Mouse (Mus musculus): ENCODE data around the gene Atp8b5. TPM values are rescaled to one million over a fixed set of nuclear protein-coding genes. Genes with fewer than 3 reads are reported as not detected.

Gene Atp8b5
- polyA plus RNA-seq (2015; fragmentation: Nextera tagmentation; extraction: Ambion mirVana), result 0.23 and 0.35 TPM in 2 replicates

DNA sequence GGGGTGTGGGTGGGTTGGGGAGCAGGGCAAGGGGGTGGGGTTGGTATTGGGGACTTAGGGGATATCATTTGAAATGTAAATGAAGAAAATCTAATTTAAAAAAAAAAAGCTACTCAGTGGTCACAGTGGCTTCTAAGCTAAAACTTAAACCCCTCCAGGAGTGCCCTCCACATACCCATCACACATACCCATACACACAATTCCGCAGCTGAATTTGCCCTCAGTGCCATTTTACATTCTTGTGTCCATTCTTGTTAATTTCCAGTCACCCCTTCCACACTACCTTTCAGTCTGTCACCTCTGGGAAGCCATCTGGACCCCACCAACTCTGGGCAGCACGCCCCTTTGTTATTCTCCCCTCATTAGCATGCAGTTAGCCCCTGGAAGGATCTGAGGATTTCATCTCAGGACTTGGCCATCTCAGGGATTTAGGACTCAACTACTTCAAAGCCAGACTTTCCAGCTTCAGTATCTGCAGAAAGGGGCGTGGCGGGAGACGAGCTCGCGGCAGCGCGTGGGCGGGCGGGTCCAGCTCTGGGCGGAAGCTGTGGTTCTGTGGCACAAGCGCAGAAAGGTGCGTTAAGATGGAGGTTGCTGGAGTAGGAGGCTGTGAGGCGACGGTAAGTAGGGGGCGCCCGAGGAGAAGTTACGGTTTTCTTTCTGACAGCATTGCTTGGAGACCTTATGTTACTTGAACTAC, at the start of gene Atp8b5:
TSS of gene Atp8b5 (plus strand) at position 537 of the 700 bp plus-strand sequence.
- H3K36me3 ChIP-seq, result peaks cover 14% of the 10 kb centered on the region
- under 1% methylated on average over 19 of the region's 19 CpGs for WGBS
- H3K4me2 ChIP-seq (replicated peaks), result peak within 1 kb of the TSS; percentile 69
- peaks cover 13% of the 10 kb centered on the region for H3K4me1 ChIP-seq (replicated peaks)
- H3K9ac ChIP-seq (replicated peaks), result peak within 1 kb of the TSS; percentile 64
- H3K4me3 ChIP-seq (replicated peaks), result peak within 1 kb of the TSS; percentile 42
- H3K27ac ChIP-seq, result peak within 1 kb of the TSS; percentile 67; the same call in 1 of the 2 replicates
- H3K9me3 ChIP-seq, result no peaks in the 10 kb centered on the region
- peak; percentile 97 for ATAC-seq
- H3K27me3 ChIP-seq, result no peaks in the 10 kb centered on the region

DNA sequence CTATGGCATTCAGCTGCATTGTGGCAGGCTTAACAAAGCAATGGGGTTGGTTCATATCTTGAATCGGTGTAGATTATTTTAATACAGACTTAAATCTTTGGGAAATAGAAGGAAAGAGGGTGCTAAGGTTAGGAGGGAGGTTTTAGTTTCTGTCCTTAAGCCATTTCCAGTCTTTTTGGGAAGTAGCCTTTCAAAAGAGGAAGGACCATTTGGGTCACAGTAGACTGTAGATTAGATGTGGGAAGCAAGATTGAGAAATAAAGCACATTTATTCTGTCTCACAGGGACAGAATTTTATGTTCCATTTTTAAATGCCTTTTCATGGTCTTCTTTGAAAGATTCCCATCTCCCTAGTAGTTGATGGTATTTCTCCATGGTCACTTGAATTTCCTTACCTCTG, 49.0 kb upstream of the Atp8b5 start:
- no peak for ATAC-seq
- Histone ChIP-seq H3K27me3 (no peaks in the 10 kb centered on the region), H3K36me3 (peaks cover 12% of the 10 kb centered on the region; the same call in 1 of the 2 replicates), H3K4me3 (replicated peaks) (no peak overlapping the region), H3K27ac (no peak overlapping the region), H3K9me3 (no peaks in the 10 kb centered on the region), H3K9ac (replicated peaks) (no peak overlapping the region), H3K4me1 (replicated peaks) (no peaks in the 10 kb centered on the region), H3K4me2 (replicated peaks) (no peak overlapping the region)
- WGBS, result 97% methylated on average over 1 of the region's 1 CpGs

DNA sequence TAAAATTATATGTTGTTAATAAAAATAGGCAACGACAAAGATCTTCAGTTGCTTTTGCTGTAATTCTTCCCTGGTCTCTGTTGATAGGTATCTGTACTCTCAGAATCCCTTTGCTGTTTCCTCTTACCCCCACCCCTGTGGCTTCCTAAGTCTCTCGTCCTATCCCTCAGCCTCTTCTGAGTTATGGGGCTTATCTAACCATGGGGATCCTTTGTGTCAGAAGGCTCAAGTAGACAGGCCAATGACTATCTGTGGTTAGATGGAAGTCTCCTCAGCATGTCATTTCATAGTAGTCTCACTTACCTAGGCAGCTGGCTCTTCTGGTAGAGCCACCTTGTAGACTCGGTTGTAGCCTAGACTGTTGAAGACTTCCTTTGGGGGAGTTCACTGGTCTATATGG, 35.1 kb upstream of the Atp8b5 start:
- Histone ChIP-seq H3K27ac (no peak overlapping the region), H3K27me3 (no peaks in the 10 kb centered on the region), H3K4me3 (replicated peaks) (no peak overlapping the region), H3K4me2 (replicated peaks) (no peak overlapping the region), H3K36me3 (peaks cover 21% of the 10 kb centered on the region), H3K4me1 (replicated peaks) (no peaks in the 10 kb centered on the region), H3K9me3 (no peaks in the 10 kb centered on the region), H3K9ac (replicated peaks) (no peak overlapping the region)
- 88% methylated on average over 3 of the region's 3 CpGs for WGBS
- ATAC-seq, result no peak

DNA sequence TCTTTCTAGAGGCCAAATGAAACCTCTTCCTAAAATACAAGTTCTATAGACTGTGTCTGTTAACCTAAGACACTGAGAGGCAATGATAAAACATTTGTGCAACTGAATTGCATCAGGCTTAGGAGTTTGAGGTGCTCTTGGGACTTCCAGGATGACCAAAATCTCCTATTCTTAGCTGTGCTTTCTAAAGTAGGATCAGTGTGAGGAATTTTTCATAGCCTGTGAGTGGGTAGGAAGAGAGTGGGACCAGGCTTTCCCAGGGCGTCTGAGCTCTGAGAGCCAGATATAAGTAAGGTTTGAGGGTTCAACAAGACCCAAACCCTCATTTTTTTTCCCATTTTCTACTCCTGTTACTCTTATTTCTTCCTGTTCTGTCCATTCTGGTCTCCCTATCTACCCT, 34.0 kb upstream of the Atp8b5 start:
- H3K36me3 ChIP-seq, result peaks cover 28% of the 10 kb centered on the region
- H3K27ac ChIP-seq, result no peak overlapping the region
- no peaks in the 10 kb centered on the region for H3K27me3 ChIP-seq
- H3K4me3 ChIP-seq (replicated peaks), result no peak overlapping the region
- no peak overlapping the region for H3K4me2 ChIP-seq (replicated peaks)
- ATAC-seq, result no peak
- no peaks in the 10 kb centered on the region for H3K9me3 ChIP-seq
- WGBS, result 96% methylated on average over 1 of the region's 1 CpGs
- no peaks in the 10 kb centered on the region for H3K4me1 ChIP-seq (replicated peaks)
- no peak overlapping the region for H3K9ac ChIP-seq (replicated peaks)

DNA sequence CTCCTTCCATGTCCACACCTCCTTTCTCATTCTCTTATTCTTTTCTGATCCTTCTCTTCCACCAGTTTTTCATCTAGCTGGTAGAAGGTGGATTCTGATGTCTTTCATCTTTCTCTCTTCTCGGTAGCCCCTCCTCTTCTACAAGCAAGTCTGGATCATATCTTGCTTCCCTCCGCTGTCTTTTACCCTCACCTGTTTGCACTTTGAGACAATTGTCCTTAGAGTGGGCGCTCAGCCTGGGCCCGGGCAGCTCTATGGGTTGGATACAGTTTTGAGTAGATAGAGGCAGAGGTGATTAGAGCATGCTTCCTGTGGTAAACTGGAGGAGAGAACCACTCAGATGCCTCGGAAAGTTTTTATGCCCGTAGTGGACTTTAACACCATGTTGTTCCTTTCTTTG, 33.5 kb upstream of the Atp8b5 start:
- Histone ChIP-seq H3K27me3 (no peaks in the 10 kb centered on the region), H3K4me2 (replicated peaks) (no peak overlapping the region), H3K4me1 (replicated peaks) (no peaks in the 10 kb centered on the region), H3K9me3 (no peaks in the 10 kb centered on the region), H3K9ac (replicated peaks) (no peak overlapping the region), H3K4me3 (replicated peaks) (no peak overlapping the region), H3K36me3 (peaks cover 33% of the 10 kb centered on the region), H3K27ac (no peak overlapping the region)
- 93% methylated on average over 6 of the region's 6 CpGs for WGBS
- no peak for ATAC-seq

DNA sequence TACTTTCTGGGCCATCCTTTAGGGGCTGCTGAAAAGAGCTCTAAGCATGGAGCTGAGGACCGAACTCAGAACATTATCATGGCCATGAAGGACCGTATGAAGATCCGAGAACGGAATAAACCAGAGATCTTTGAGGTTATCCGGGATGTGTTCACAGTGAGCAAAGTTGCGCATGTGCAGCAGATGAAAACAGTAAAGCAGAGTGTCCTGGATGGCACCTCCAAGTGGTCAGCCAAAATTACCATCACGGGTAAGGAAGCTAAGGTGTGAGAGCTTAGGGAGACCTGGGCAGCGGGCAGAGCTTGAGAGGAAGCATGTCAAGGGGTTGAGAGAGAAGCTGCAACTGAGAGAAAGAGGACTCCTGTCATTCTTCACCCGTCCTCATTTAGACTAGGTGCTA, 30.1 kb upstream of the Atp8b5 start:
- no peaks in the 10 kb centered on the region for H3K27me3 ChIP-seq
- no peak overlapping the region for H3K27ac ChIP-seq
- peaks cover 57% of the 10 kb centered on the region for H3K36me3 ChIP-seq
- no peak overlapping the region for H3K4me3 ChIP-seq (replicated peaks)
- 95% methylated on average over 9 of the region's 9 CpGs for WGBS
- no peak overlapping the region for H3K9ac ChIP-seq (replicated peaks)
- no peaks in the 10 kb centered on the region for H3K4me1 ChIP-seq (replicated peaks)
- H3K4me2 ChIP-seq (replicated peaks), result no peak overlapping the region
- ATAC-seq, result no peak
- no peaks in the 10 kb centered on the region for H3K9me3 ChIP-seq

DNA sequence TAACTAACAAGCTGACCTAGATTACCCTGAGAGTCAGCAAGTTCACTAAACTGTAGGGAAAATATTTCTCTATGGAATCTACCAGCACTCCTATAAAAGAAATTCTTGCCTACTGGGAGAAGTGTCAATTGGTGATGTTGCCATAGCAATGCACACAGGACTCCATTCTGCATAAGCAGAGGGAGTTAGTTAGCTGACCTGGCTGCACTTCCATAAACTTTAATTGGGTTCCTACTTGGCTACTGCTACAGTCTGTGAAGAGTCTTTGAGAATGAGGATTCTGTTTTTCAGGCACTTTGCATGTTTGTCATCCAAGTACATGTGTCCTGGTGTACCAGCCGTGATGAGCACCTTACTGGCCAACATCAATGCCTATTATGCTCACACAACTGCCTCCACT, 26.2 kb upstream of the Atp8b5 start:
- Histone ChIP-seq H3K9me3 (no peaks in the 10 kb centered on the region), H3K27me3 (no peaks in the 10 kb centered on the region), H3K27ac (no peak overlapping the region), H3K36me3 (peaks cover 59% of the 10 kb centered on the region), H3K4me1 (replicated peaks) (no peaks in the 10 kb centered on the region), H3K4me3 (replicated peaks) (no peak overlapping the region), H3K9ac (replicated peaks) (no peak overlapping the region), H3K4me2 (replicated peaks) (no peak overlapping the region)
- 86% methylated on average over 1 of the region's 1 CpGs for WGBS
- ATAC-seq, result no peak

DNA sequence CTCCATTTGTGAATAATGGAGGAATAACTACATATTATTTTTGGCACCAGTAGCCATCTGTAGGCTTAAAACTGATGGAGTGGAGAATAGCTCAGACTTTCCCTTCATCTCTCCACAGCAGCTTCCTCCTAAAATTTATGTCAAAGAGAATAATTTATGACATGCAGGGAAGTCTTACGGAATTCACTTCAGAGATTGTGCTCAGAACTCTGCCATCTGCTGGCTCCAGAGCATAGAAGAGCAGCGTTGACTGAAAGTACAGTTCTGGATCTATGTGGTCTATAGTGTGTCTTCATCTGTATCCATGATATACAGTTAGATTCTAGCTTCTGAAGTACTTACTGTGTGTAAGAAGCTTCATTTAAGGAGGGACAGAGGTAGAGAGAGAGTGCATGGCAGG, 22.9 kb upstream of the Atp8b5 start:
- Histone ChIP-seq H3K4me1 (replicated peaks) (peaks cover 13% of the 10 kb centered on the region), H3K9me3 (no peaks in the 10 kb centered on the region), H3K36me3 (peaks cover 44% of the 10 kb centered on the region), H3K27me3 (no peaks in the 10 kb centered on the region), H3K27ac (no peak overlapping the region), H3K4me2 (replicated peaks) (no peak overlapping the region), H3K4me3 (replicated peaks) (no peak overlapping the region), H3K9ac (replicated peaks) (no peak overlapping the region)
- 64% methylated on average over 2 of the region's 2 CpGs for WGBS
- no peak for ATAC-seq

DNA sequence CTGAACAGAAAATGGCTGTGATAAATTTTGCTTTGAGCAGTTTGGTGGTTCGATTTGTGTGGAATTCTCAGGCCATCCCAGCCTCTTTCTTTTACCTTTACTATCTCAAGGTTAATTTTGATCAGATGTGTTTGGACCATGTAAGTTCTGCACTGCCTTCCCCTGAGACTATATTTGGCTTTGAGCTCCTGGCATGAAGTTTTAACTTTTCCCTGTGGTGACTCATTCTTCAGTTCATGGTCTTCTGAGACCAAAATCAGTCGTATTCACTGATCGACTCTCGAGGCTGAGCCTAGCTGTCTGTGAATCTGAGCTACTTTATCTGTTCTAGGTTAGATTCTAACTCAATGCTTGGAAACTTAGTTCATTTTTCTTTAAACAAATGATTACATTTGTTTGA, 21.2 kb upstream of the Atp8b5 start:
- H3K4me3 ChIP-seq (replicated peaks), result no peak overlapping the region
- H3K9me3 ChIP-seq, result no peaks in the 10 kb centered on the region
- H3K9ac ChIP-seq (replicated peaks), result no peak overlapping the region
- H3K27me3 ChIP-seq, result no peaks in the 10 kb centered on the region
- ATAC-seq, result no peak
- H3K4me2 ChIP-seq (replicated peaks), result no peak overlapping the region
- peaks cover 43% of the 10 kb centered on the region for H3K36me3 ChIP-seq
- peaks cover 14% of the 10 kb centered on the region for H3K4me1 ChIP-seq (replicated peaks)
- no peak overlapping the region for H3K27ac ChIP-seq
- WGBS, result 92% methylated on average over 4 of the region's 4 CpGs

DNA sequence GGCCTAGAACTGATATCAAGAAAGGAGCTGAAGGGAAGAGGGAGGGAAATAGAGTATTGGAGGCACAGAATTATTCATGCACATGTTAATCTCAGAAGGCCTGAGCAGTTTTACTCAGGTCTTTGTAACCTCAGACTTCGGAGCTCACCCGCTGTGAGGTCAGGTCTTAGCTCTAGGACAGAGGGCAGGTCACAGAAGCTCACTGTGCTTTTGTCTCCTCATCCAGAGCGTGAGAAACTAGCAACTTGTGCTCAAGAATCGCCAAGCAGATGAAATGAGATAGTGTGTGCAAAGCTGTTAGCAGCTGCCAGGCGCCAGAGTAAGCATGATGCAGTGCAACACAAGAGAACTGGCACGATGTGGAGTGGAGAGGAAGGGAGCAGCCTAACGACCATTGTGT, 18.9 kb upstream of the Atp8b5 start:
- H3K27me3 ChIP-seq, result no peaks in the 10 kb centered on the region
- ATAC-seq, result peak; percentile 34
- H3K9ac ChIP-seq (replicated peaks), result no peak overlapping the region
- H3K36me3 ChIP-seq, result peaks cover 57% of the 10 kb centered on the region
- H3K27ac ChIP-seq, result 0 out of 2 replicates have a peak overlapping the region, but pooled peaks have one; percentile 30
- no peaks in the 10 kb centered on the region for H3K9me3 ChIP-seq
- peaks cover 14% of the 10 kb centered on the region for H3K4me1 ChIP-seq (replicated peaks)
- no peak overlapping the region for H3K4me2 ChIP-seq (replicated peaks)
- H3K4me3 ChIP-seq (replicated peaks), result no peak overlapping the region
- 9% methylated on average over 7 of the region's 7 CpGs for WGBS

DNA sequence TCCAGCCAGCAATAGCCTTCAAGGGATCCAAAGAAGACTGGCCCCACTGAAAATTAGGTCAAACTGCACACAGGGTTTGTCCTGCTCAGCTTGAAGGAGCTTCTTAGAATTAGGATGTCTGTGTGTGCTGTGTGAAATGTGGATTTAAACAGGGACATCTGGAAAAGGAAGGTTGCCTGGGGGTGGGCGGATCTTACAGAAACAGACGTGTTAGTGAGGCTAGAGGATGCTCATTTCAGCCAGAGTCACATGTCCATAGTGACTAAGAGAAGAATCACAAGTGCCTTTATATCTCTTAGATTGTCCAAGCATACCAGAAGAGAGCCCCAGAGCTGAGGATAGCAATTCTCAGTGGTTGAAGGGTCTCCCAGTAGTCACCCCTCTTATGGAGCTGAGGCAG, 18.1 kb upstream of the Atp8b5 start:
- no peak overlapping the region for H3K9ac ChIP-seq (replicated peaks)
- no peak overlapping the region for H3K4me2 ChIP-seq (replicated peaks)
- WGBS, result 64% methylated on average over 2 of the region's 2 CpGs
- peaks cover 62% of the 10 kb centered on the region for H3K36me3 ChIP-seq
- peaks cover 14% of the 10 kb centered on the region for H3K4me1 ChIP-seq (replicated peaks)
- H3K27ac ChIP-seq, result no peak overlapping the region
- no peaks in the 10 kb centered on the region for H3K27me3 ChIP-seq
- H3K4me3 ChIP-seq (replicated peaks), result no peak overlapping the region
- H3K9me3 ChIP-seq, result no peaks in the 10 kb centered on the region
- no peak for ATAC-seq

DNA sequence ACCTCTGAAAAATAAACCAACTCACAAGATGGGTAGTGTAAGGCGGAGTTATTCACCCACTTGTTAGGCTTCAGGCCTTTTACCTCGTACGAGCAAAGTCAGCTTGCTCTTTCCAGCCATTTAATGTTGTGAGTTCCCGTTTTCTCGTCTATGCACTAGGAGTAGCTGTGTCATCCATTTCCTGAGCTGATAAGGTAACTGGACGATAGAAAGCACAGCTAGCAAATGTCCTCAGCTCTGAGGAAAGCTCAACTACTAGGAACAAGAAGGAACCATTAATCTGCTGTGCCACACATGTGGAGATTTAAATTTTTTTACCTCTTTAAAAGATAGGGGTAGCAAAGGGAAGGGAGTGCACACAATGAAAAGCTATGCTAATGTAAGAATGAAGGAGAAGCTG, 15.7 kb upstream of the Atp8b5 start:
- no peak for ATAC-seq
- Histone ChIP-seq H3K27ac (no peak overlapping the region), H3K27me3 (no peaks in the 10 kb centered on the region), H3K36me3 (peaks cover 65% of the 10 kb centered on the region), H3K4me3 (replicated peaks) (no peak overlapping the region), H3K9ac (replicated peaks) (no peak overlapping the region), H3K4me2 (replicated peaks) (no peak overlapping the region), H3K9me3 (no peaks in the 10 kb centered on the region), H3K4me1 (replicated peaks) (peaks cover 14% of the 10 kb centered on the region)
- WGBS, result 85% methylated on average over 6 of the region's 6 CpGs

DNA sequence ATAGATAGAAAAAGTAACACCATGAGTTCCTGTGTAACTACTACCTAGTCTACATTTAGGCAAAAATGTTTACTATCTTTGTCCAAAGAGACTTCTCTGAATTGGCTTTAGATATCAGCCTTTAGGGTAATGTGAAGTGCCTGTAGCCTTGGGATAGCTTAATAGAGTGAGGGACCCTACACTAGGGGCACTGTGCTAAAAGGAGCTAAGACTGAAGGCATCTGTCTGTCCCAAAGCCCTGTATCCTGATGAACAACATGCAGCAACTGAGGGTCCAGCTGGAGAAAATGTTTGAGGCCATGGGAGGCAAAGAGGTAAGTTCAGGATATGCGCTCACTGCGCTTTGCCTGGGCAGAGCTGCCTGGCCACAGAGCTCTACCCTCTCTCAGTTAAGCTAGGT, 9.9 kb upstream of the Atp8b5 start:
- Histone ChIP-seq H3K4me2 (replicated peaks) (no peak overlapping the region), H3K27ac (no peak overlapping the region), H3K4me1 (replicated peaks) (no peaks in the 10 kb centered on the region), H3K9ac (replicated peaks) (no peak overlapping the region), H3K9me3 (no peaks in the 10 kb centered on the region), H3K4me3 (replicated peaks) (no peak overlapping the region), H3K27me3 (no peaks in the 10 kb centered on the region), H3K36me3 (peaks cover 75% of the 10 kb centered on the region)
- ATAC-seq, result no peak
- WGBS, result 98% methylated on average over 2 of the region's 2 CpGs

All from midbrain, embryonic 13.5 days (tissue).